Mouse (Mus musculus): ENCODE data around the gene Gpatch2l.

Gene Gpatch2l

GRCm38 (mm10) chr12:86285704-86286103 is 44.0 kb downstream of the Gpatch2l start:
- no peak for DNase-seq

- DNase-seq: no peak
These were observed 55.8 kb downstream of the Gpatch2l start for GRCm38 (mm10) chr12:86297450-86297849.

- no peak for DNase-seq
These were observed 61.3 kb downstream of the Gpatch2l start for GRCm38 (mm10) chr12:86302973-86303372.

GRCm38 (mm10) chr12:86305045-86305444 is 63.4 kb downstream of the Gpatch2l start:
- DNase-seq: no peak

- no peak for DNase-seq
These were observed 64.1 kb downstream of the Gpatch2l start for GRCm38 (mm10) chr12:86305635-86306243.

- DNase-seq: no peak
These were observed 67.8 kb downstream of the Gpatch2l start for GRCm38 (mm10) chr12:86309474-86309873.

GRCm38 (mm10) chr12:86309902-86310301 is 68.2 kb downstream of the Gpatch2l start:
- DNase-seq: no peak

- no peak for DNase-seq
These were observed 79.0 kb downstream of the Gpatch2l start for GRCm38 (mm10) chr12:86320629-86321028.

- no peak for DNase-seq
These were observed 82.6 kb downstream of the Gpatch2l start for GRCm38 (mm10) chr12:86324297-86324696.

- no peak for DNase-seq
These were observed 88.2 kb downstream of the Gpatch2l start for GRCm38 (mm10) chr12:86329813-86330212.

GRCm38 (mm10) chr12:86330684-86331083 is 89.0 kb downstream of the Gpatch2l start:
- no peak for DNase-seq

GRCm38 (mm10) chr12:86331248-86331647 is 89.6 kb downstream of the Gpatch2l start:
- no peak for DNase-seq

GRCm38 (mm10) chr12:86336209-86336608 is 94.6 kb downstream of the Gpatch2l start:
- DNase-seq: no peak

- no peak for DNase-seq
These were observed 95.2 kb downstream of the Gpatch2l start for GRCm38 (mm10) chr12:86336887-86337286.
